Mouse (Mus musculus) embryonic facial prominence, embryonic 15.5 days (tissue): Measurements from ENCODE around the gene Olfr1415. TPM values are rescaled to one million over a fixed set of nuclear protein-coding genes. Genes with fewer than 3 reads are reported as not detected.
"Not testable (repeated sequence)": the region's sequence is repeated elsewhere in the genome, so short reads cannot be mapped to it uniquely, and the experiment has no call there.

Source experiments
- ATAC-seq: fragments of 200-750 bp; cut with Nextera tagmentation; 2 replicates; pipeline ENCODE4 v1.8.0; 2017; ENCODE audit warnings: low read depth, moderate TSS enrichment; ENCODE audit not compliant: insufficient number of reproducible peaks, low FRiP score, low TSS enrichment
- H3K27ac ChIP-seq: fragments of 300-500 bp; sonication (generic); replicated peaks from 2 replicates; pipeline ENCODE4 v1.5.1; 2015; ENCODE audit warnings: mild to moderate bottlenecking, inconsistent platforms
- H3K27me3 ChIP-seq: fragments of 300-500 bp; sonication (generic); 2 replicates; pipeline ENCODE4 v1.6.1; 2015; ENCODE audit warnings: inconsistent platforms
- H3K36me3 ChIP-seq: fragments of 300-500 bp; sonication (generic); 2 replicates; pipeline ENCODE4 v1.6.1; 2015; ENCODE audit warnings: mild to moderate bottlenecking, inconsistent platforms
- H3K4me1 ChIP-seq: fragments of 300-500 bp; sonication (generic); 2 replicates; pipeline ENCODE4 v1.6.1; 2015; ENCODE audit warnings: inconsistent platforms
- H3K4me2 ChIP-seq: fragments of 300-500 bp; sonication (generic); replicated peaks from 2 replicates; pipeline ENCODE4 v1.6.1; 2015; ENCODE audit warnings: mild to moderate bottlenecking, inconsistent platforms
- H3K4me3 ChIP-seq: fragments of 300-500 bp; sonication (generic); replicated peaks from 2 replicates; pipeline ENCODE4 v1.5.1; 2015; ENCODE audit warnings: mild to moderate bottlenecking, inconsistent platforms
- H3K9ac ChIP-seq: fragments of 300-500 bp; sonication (generic); 2 replicates; pipeline ENCODE4 v1.6.1; 2015; ENCODE audit warnings: inconsistent platforms
- H3K9me3 ChIP-seq: fragments of 300-500 bp; sonication (generic); replicated peaks from 2 replicates; pipeline ENCODE4 v1.6.1; 2016; ENCODE audit warnings: inconsistent platforms
- WGBS: fragments of 180-500 bp; shearing (Covaris S2); methylation state at CpG from one replicate; pipeline ENCODE4 v1.1.7; 2015; 5-methylcytosine and 5-hydroxymethylcytosine counted together
- polyA plus RNA-seq: library from polyadenylated mRNA; unstranded; fragments of >200 nt; fragmentation: Nextera tagmentation; extraction: Ambion mirVana; gene quantifications from 2 replicates; pipeline ENCODE4 v1.2.1, GENCODE M21; 2015

Gene Olfr1415
- polyA plus RNA-seq, result not detected in 2 replicates

GRCm38 (mm10) chr1:92496001-92496400, at the start of gene Olfr1415:
Olfr1415 (minus strand) TSS chr1:92496101.
- no peaks in the 10 kb centered on the region for H3K36me3 ChIP-seq
- H3K4me3 ChIP-seq, result no peak within 1 kb of the TSS
- ATAC-seq, result no peak
- WGBS, result 83% methylated on average over 2 of the region's 2 CpGs
- H3K9me3 ChIP-seq, result no peaks in the 10 kb centered on the region; the same call in 1 of the 2 replicates
- H3K9ac ChIP-seq, result no peak within 1 kb of the TSS
- no peaks in the 10 kb centered on the region for H3K27me3 ChIP-seq
- no peak within 1 kb of the TSS for H3K27ac ChIP-seq
- H3K4me2 ChIP-seq, result no peak within 1 kb of the TSS
- no peaks in the 10 kb centered on the region for H3K4me1 ChIP-seq

DNA sequence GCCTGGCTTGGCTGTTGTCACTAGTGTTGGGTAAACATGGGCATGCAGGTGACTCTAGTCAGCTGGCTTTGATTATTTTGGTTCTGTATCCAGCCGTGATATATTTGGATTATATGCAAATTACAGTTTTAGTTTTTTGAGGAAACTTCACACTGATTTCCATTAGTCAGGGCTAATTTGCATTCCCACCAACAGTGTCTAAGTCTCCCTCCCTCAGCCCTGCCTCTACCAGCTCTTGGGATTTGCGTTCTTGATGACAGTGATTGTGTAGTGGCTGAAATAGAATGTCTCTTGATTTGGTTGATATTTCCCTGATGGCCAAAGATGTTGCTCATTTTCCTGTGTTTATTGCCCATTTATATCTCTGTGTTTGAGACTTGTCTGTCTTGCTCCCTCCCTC, 43.2 kb upstream of the Olfr1415 start:
- 31% methylated on average over 2 of the region's 2 CpGs for WGBS
- H3K27ac ChIP-seq, result no peak overlapping the region
- no peak overlapping the region for H3K9ac ChIP-seq

DNA sequence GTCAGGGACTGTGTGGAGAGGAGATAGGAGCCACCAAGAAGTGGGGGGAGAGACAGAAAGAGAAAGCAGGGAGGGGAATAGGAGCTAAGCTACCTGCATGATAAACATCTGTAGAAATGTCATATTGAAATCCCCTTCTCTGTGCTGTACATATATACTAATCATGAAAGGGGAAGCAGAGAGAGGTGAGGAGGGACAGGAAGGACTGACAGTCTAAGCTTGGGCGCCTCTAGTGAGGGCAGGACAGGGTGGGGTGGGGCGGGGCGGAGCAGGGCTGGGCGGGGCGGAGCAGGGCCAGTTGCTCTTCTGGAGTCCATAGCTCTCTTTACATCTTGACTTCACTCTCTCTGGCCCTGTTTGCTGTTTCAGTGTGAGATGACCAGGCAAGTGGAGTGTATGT, 41.1 kb upstream of the Olfr1415 start:
- no peak for ATAC-seq
- 51% methylated on average over 5 of the region's 5 CpGs for WGBS
- no peak overlapping the region for H3K4me2 ChIP-seq

More for the DNA sequence above, 43.2 kb upstream of the Olfr1415 start:
- Histone ChIP-seq H3K27me3 (no peaks in the 10 kb centered on the region), H3K4me3 (no peak overlapping the region), H3K9me3 (no peaks in the 10 kb centered on the region), H3K4me1 (no peaks in the 10 kb centered on the region), H3K4me2 (no peak overlapping the region), H3K36me3 (no peaks in the 10 kb centered on the region)
- ATAC-seq, result no peak

GRCm38 (mm10) chr1:92523764-92524163, 27.9 kb upstream of the Olfr1415 start:
- H3K36me3 ChIP-seq, result no peaks in the 10 kb centered on the region
- no peak for ATAC-seq
- H3K4me3 ChIP-seq, result no peak overlapping the region

More for the DNA sequence above, 41.1 kb upstream of the Olfr1415 start:
- Histone ChIP-seq H3K4me3 (no peak overlapping the region), H3K9ac (no peak overlapping the region), H3K36me3 (no peaks in the 10 kb centered on the region), H3K27me3 (peaks cover 1% of the 10 kb centered on the region; the same call in 1 of the 2 replicates), H3K27ac (no peak overlapping the region), H3K9me3 (no peaks in the 10 kb centered on the region), H3K4me1 (no peaks in the 10 kb centered on the region)

GRCm38 (mm10) chr1:92521376-92521775, 25.5 kb upstream of the Olfr1415 start:
- Histone ChIP-seq H3K4me3 (no peak overlapping the region), H3K4me1 (no peaks in the 10 kb centered on the region), H3K27ac (no peak overlapping the region), H3K4me2 (no peak overlapping the region), H3K27me3 (0 out of 2 replicates have a peak, but pooled peaks cover 6% of the 10 kb centered on the region), H3K36me3 (no peaks in the 10 kb centered on the region), H3K9me3 (no peaks in the 10 kb centered on the region), H3K9ac (no peak overlapping the region)
- ATAC-seq, result no peak
- 15% methylated on average over 10 of the region's 10 CpGs for WGBS

More at GRCm38 (mm10) chr1:92523764-92524163, 27.9 kb upstream of the Olfr1415 start:
- WGBS, result 77% methylated on average over 3 of the region's 3 CpGs
- H3K9ac ChIP-seq, result no peak overlapping the region
- H3K9me3 ChIP-seq, result no peaks in the 10 kb centered on the region
- 0 out of 2 replicates have a peak, but pooled peaks cover 6% of the 10 kb centered on the region for H3K27me3 ChIP-seq
- no peak overlapping the region for H3K27ac ChIP-seq
- H3K4me2 ChIP-seq, result no peak overlapping the region
- H3K4me1 ChIP-seq, result no peaks in the 10 kb centered on the region

- Histone ChIP-seq H3K4me1 (no peaks in the 10 kb centered on the region), H3K9ac (no peak overlapping the region), H3K27ac (no peak overlapping the region), H3K4me3 (no peak overlapping the region), H3K9me3 (no peaks in the 10 kb centered on the region), H3K4me2 (no peak overlapping the region), H3K27me3 (0 out of 2 replicates have a peak, but pooled peaks cover 6% of the 10 kb centered on the region), H3K36me3 (no peaks in the 10 kb centered on the region)
- 88% methylated on average over 6 of the region's 6 CpGs for WGBS
- no peak for ATAC-seq
Observed at GRCm38 (mm10) chr1:92519046-92519445, 23.1 kb upstream of the Olfr1415 start.

- Histone ChIP-seq H3K36me3 (no peaks in the 10 kb centered on the region), H3K4me3 (no peak within 1 kb of the TSS), H3K27ac (no peak within 1 kb of the TSS), H3K9me3 (no peaks in the 10 kb centered on the region), H3K9ac (no peak within 1 kb of the TSS), H3K4me1 (no peaks in the 10 kb centered on the region), H3K4me2 (no peak within 1 kb of the TSS), H3K27me3 (0 out of 2 replicates have a peak, but pooled peaks cover 6% of the 10 kb centered on the region)
- WGBS, result 84% methylated on average over 3 of the region's 3 CpGs
- no peak for ATAC-seq
Observed at GRCm38 (mm10) chr1:92518561-92518960, 22.7 kb upstream of the Olfr1415 start, which contains the start of gene Olfr1414. Olfr1414 (minus strand) TSS chr1:92518661.

DNA sequence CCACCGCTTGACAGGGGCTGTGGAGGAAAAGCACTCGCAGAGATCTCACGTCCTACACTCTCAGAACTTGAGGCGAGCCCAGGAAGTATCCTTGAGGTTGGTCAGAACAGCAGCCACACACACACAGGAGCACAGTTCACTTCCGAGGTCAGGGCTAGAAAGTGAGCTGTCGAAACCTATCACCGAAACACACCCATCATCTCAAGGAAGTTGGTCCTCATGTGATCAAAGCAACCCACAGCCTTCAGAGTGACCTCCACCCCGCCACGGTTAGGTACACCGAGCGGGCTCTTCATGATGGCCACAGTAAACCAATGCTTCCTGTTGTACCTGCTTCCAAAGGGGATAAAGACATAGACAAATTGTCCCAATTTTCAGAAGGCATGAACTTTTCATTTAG, 19.5 kb upstream of the Olfr1415 start:
- Histone ChIP-seq H3K27me3 (0 out of 2 replicates have a peak, but pooled peaks cover 6% of the 10 kb centered on the region), H3K4me1 (no peaks in the 10 kb centered on the region), H3K9me3 (no peaks in the 10 kb centered on the region), H3K4me2 (no peak overlapping the region), H3K27ac (no peak overlapping the region), H3K9ac (no peak overlapping the region), H3K36me3 (no peaks in the 10 kb centered on the region), H3K4me3 (no peak overlapping the region)
- WGBS, result 76% methylated on average over 11 of the region's 11 CpGs
- ATAC-seq, result no peak

DNA sequence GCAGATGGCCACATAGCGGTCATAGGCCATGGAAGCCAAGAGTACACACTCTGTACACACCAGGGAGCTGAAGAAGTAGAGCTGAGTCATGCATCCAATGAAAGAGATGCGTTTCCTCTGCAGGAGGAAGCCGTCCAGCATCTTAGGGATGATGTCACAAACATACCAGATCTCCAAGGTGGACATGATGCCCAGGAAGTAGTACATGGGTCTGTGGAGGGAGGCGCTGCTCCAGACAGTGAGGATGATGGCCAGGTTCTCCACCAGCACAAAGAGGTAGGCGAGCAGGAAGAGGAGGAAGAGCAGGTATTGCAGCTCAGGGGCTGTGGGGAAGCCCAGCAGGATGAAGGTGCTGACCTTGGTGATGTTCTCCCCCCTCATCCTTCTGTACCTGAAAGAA, 15.7 kb upstream of the Olfr1415 start:
- H3K9ac ChIP-seq, ATAC-seq, H3K4me1 ChIP-seq, H3K9me3 ChIP-seq, H3K4me2 ChIP-seq, H3K36me3 ChIP-seq, H3K27ac ChIP-seq, H3K27me3 ChIP-seq, H3K4me3 ChIP-seq: not testable (repeated sequence)
- WGBS, result 79% methylated on average over 5 of the region's 5 CpGs

DNA sequence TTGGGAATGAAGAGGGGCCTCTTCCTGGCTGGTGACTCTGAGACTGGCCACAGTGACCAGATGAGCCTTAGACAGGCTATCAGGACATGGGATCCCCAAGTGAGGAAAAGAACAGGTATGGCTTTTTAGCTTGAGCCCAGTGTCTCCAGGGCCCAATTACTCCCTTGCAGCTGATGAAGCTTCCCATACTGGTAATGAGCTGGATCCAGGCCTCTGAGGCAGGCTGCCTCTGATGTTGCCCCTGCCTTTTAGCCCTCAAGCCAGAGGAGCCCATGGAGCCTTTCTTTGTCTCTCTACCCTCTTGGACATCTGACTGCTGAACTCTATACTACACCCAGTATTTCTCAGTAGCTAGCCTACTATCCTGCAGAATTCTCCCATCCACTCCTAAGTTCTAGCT, 10.9 kb downstream of the Olfr1415 start, which contains the start of gene Olfr1416:
Gene Olfr1416 (minus strand): TSS at position 101 of the 400 bp plus-strand sequence.
- no peak for ATAC-seq
- Histone ChIP-seq H3K4me1 (no peaks in the 10 kb centered on the region), H3K9me3 (no peaks in the 10 kb centered on the region), H3K9ac (no peak within 1 kb of the TSS), H3K4me2 (no peak within 1 kb of the TSS), H3K27me3 (no peaks in the 10 kb centered on the region), H3K4me3 (no peak within 1 kb of the TSS), H3K27ac (no peak within 1 kb of the TSS), H3K36me3 (no peaks in the 10 kb centered on the region)

GRCm38 (mm10) chr1:92474066-92474578, 21.8 kb downstream of the Olfr1415 start:
- Histone ChIP-seq H3K4me3 (peak overlapping the region; percentile 98), H3K4me1 (peaks cover 15% of the 10 kb centered on the region), H3K4me2 (peak overlapping the region; percentile 88), H3K36me3 (peaks cover 17% of the 10 kb centered on the region), H3K27me3 (no peaks in the 10 kb centered on the region), H3K9me3 (no peaks in the 10 kb centered on the region), H3K27ac (peak overlapping the region; percentile 86), H3K9ac (peak overlapping the region; percentile 39)
- WGBS, result 2% methylated on average over 10 of the region's 10 CpGs
- ATAC-seq, result peak; percentile 79
